Mouse (Mus musculus) midbrain, embryonic 13.5 days (tissue): ENCODE data around the gene Ikzf1. TPM values are rescaled to one million over a fixed set of nuclear protein-coding genes. Genes with fewer than 3 reads are reported as not detected.

ENCODE experiments used
- ATAC-seq: fragments of 200-750 bp; cut with Nextera tagmentation; 2 replicates; pipeline ENCODE4 v1.8.0; 2017; ENCODE audit warnings: mild to moderate bottlenecking, moderate TSS enrichment, moderate library complexity
- H3K27ac ChIP-seq: fragments of 300-500 bp; sonication (generic); 2 replicates; pipeline ENCODE4 v1.5.1; 2015; ENCODE audit warnings: inconsistent platforms, mild to moderate bottlenecking, moderate library complexity
- H3K27me3 ChIP-seq: fragments of 300-500 bp; sonication (generic); 2 replicates; pipeline ENCODE4 v1.6.1; 2015; ENCODE audit warnings: mild to moderate bottlenecking, inconsistent platforms
- H3K36me3 ChIP-seq: fragments of 300-500 bp; sonication (generic); 2 replicates; pipeline ENCODE4 v1.6.1; 2015; ENCODE audit warnings: mild to moderate bottlenecking, inconsistent platforms
- H3K4me1 ChIP-seq: fragments of 300-500 bp; sonication (generic); replicated peaks from 2 replicates; pipeline ENCODE4 v1.6.1; 2015; ENCODE audit warnings: inconsistent platforms
- H3K4me2 ChIP-seq: fragments of 300-500 bp; sonication (generic); replicated peaks from 2 replicates; pipeline ENCODE4 v1.6.1; 2015; ENCODE audit warnings: moderate library complexity, mild to moderate bottlenecking, inconsistent platforms
- H3K4me3 ChIP-seq: fragments of 300-500 bp; sonication (generic); replicated peaks from 2 replicates; pipeline ENCODE4 v1.5.1; 2015; ENCODE audit warnings: mild to moderate bottlenecking, inconsistent platforms
- H3K9ac ChIP-seq: fragments of 300-500 bp; sonication (generic); replicated peaks from 2 replicates; pipeline ENCODE4 v1.6.1; 2015; ENCODE audit warnings: mild to moderate bottlenecking, inconsistent platforms
- H3K9me3 ChIP-seq: fragments of 300-500 bp; sonication (generic); 2 replicates; pipeline ENCODE4 v1.6.1; 2016; ENCODE audit warnings: mild to moderate bottlenecking, inconsistent platforms
- WGBS: fragments of 180-500 bp; shearing (Covaris S2); methylation state at CpG from one replicate; pipeline ENCODE4 v1.1.7; 2015; 5-methylcytosine and 5-hydroxymethylcytosine counted together
- polyA plus RNA-seq: library from polyadenylated mRNA; unstranded; fragments of >200 nt; fragmentation: Nextera tagmentation; extraction: Ambion mirVana; gene quantifications from 2 replicates; pipeline ENCODE4 v1.2.1, GENCODE M21; 2015

Ikzf1 gene
- polyA plus RNA-seq, 1 experiment from 2014 or later: 1.2 TPM

DNA sequence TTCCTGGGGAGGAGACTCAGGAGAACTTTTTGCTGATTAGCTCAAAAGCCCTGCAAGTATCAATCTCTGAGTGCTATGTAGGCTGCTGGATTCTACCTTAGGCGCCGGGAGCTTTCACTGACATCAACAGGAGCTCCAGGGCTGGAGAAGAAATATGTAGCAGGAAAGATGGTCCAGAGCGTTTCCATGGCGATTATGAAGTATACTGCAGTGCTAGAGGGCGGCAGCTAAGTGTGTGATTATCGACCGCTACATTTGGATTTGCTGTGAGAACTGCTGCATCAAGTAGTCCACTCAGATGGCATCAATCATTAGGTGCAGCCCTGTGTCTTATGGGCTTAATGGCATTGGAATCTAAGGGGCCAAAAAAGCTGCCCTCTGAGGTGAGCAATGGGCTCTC, 7.6 kb upstream of the Ikzf1 start:
- H3K27me3 ChIP-seq: 0 out of 2 replicates have a peak, but pooled peaks cover 2% of the 10 kb centered on the region
- 84% methylated on average over 7 of the region's 7 CpGs for WGBS
- H3K36me3 ChIP-seq: no peaks in the 10 kb centered on the region
- H3K9ac ChIP-seq: no peak overlapping the region
- H3K27ac ChIP-seq: no peak overlapping the region
- H3K9me3 ChIP-seq: no peaks in the 10 kb centered on the region
- no peak overlapping the region for H3K4me3 ChIP-seq
- no peaks in the 10 kb centered on the region for H3K4me1 ChIP-seq
- H3K4me2 ChIP-seq: no peak overlapping the region
- ATAC-seq: no peak

DNA sequence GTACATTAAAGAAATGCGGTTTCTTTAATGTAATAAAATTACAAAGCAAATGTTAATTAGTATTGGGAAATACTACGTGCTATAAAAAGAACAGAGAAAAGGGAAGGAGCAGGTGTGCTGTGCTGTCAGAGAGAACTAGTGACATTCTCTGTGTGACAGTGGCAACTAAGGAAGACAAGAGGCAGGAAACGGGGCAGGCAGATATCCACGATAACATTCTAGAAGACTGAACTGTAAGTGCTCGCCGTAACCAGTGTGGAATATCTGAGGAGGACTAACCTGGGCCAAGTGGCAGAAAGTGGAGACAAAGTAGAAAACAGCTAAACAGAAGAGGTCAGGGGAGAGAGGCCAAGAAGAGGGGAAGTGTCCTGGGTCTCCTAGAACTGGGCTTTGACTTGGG, 5.8 kb upstream of the Ikzf1 start:
- H3K9ac ChIP-seq: no peak overlapping the region
- WGBS: 83% methylated on average over 6 of the region's 6 CpGs
- H3K4me1 ChIP-seq: no peaks in the 10 kb centered on the region
- no peak for ATAC-seq
- H3K27me3 ChIP-seq: peaks cover 13% of the 10 kb centered on the region
- H3K36me3 ChIP-seq: no peaks in the 10 kb centered on the region
- no peak overlapping the region for H3K27ac ChIP-seq
- no peak overlapping the region for H3K4me3 ChIP-seq
- H3K4me2 ChIP-seq: no peak overlapping the region
- no peaks in the 10 kb centered on the region for H3K9me3 ChIP-seq

DNA sequence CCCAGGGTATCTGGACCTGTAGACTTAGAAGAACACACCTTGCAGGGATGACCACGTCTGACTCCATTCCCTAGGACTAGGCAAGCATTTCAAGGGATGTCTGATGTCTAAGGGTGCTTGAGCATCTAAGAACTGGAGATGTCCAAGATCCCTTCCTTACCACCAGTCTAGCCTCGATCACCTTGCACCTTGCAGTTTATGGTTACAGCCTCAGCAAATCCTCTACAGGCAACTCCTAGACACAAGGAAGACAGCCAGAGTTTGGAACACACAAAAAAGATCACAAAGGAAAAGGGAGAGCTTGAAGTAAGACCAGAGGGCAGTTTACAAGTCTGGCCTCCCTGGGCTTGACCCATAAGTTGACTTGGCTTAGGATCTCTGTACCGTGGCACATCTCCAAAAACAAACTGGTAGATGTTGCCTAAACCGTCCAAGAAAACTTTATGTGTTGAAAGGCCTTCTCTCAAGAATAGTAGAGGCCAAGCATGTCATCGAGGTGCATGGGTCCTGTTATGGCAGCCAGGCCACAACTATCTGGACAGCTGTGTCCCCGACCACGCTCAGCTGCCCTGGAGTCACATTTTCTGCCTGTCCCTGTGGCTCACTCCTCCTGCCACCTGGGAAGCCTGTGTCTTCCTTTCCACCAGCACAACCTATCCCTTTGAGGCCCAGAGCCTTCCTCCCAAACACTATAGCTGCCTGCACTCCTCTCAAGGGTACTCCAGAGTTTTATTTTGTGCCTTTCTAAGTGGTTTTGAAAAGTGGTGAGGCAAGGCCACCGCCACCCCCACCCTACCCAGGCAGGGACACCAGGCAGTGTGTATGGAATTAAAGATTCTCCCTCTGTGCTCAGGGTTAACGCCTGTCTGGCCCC, 510 bp upstream of the Ikzf1 start:
- ATAC-seq: no peak
- 68% methylated on average over 9 of the region's 9 CpGs for WGBS
- H3K27me3 ChIP-seq: peaks cover 55% of the 10 kb centered on the region
- H3K4me2 ChIP-seq: peak overlapping the region; percentile 99; the same call in 1 of the 2 replicates
- no peak overlapping the region for H3K27ac ChIP-seq
- no peaks in the 10 kb centered on the region for H3K36me3 ChIP-seq
- no peaks in the 10 kb centered on the region for H3K9me3 ChIP-seq
- H3K4me1 ChIP-seq: peaks cover 20% of the 10 kb centered on the region
- no peak overlapping the region for H3K9ac ChIP-seq
- H3K4me3 ChIP-seq: peak overlapping the region; percentile 65; the same call in 1 of the 2 replicates

DNA sequence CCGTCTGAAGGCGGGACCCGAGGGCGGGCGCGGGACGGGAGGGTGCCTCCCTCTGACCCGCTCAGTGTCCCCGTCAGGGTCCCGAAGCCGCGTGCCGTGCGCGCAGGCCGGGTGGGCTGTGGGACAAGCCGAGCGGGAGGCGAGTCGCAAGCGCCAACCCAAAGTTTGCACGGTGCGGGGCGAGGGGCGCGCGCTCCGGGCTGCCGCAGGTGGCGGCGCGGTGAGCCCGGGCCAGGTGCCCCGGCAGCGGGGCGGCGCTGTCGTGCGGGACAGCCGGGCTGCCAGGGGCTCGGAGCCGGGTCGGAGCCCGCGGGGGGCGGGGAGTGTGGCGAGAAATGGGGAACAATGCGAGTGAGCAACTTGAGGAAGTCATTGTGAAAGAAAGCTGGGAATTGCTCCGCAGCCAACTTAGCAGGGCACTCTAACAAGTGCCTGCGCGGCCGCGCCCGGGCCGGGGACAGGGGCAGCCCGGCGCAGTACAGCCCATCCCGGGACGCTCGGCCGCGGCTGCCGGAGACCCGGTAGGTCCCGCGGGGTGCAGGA, 1.1 kb downstream of the Ikzf1 start:
- H3K27me3 ChIP-seq: peaks cover 55% of the 10 kb centered on the region
- peak overlapping the region; percentile 63 for H3K9ac ChIP-seq
- peak overlapping the region; percentile 65 for H3K4me3 ChIP-seq
- peaks cover 20% of the 10 kb centered on the region for H3K4me1 ChIP-seq
- H3K9me3 ChIP-seq: no peaks in the 10 kb centered on the region
- ATAC-seq: peak; percentile 87
- under 1% methylated on average over 66 of the region's 66 CpGs for WGBS
- H3K4me2 ChIP-seq: peak overlapping the region; percentile 99
- no peaks in the 10 kb centered on the region for H3K36me3 ChIP-seq
- H3K27ac ChIP-seq: no peak overlapping the region

DNA sequence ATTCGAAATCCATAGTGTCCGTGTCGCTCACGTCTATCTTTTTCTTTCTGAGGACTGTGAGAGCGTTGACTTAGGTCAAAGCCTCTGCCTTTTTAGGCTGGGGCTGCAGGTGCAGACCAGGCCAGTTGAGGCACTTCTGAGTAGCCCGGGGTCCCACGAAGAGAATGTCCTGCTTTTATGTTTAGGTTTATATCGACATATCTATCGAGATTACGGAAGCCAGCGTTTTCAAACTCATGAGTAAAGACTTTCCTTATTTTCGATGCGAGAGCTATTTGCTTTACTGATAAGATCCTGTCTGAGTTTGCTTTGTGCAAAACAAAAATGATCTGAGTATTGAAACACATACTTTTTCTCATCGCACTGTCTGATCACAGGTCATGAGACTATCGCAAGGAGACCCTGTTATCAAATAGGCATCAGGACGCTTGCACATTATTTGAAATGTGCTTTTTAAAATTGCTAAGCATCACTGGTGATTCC, 1.8 kb downstream of the Ikzf1 start:
- Histone ChIP-seq H3K9ac (peak overlapping the region; percentile 63; the same call in 1 of the 2 replicates), H3K27ac (no peak overlapping the region), H3K4me1 (peaks cover 20% of the 10 kb centered on the region), H3K4me2 (peak overlapping the region; percentile 99), H3K27me3 (peaks cover 55% of the 10 kb centered on the region), H3K36me3 (no peaks in the 10 kb centered on the region), H3K9me3 (no peaks in the 10 kb centered on the region), H3K4me3 (peak overlapping the region; percentile 65)
- no peak for ATAC-seq
- 14% methylated on average over 16 of the region's 16 CpGs for WGBS

DNA sequence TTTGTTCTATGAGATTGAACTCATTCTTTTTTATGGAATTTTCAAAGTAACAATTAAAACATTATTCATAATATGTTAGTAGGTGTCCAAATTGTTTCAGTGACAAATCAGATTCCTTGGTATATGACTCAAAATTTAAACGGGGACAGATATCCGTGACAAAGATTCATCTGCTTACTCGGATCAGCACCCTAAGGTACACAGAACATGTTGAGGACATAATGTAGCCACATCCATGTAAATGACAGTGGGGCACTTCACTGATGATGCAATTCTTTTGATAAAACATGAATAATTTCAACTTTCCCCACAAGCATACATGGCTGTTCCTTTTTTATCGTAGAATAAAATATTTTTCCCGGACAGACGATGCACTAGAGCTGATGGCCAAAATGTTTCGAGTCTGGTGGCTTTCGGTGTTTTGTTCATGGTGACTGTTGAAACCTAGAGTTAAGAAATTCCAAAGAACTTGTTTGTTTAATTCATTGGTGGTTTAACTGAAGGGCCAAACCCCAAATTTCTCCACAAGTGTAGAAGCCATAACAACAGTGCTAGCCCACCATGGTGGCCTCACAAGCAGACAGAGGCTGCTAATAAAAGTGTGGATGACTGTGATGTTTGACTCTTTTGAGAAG, 2.9 kb downstream of the Ikzf1 start:
- Histone ChIP-seq H3K9ac (no peak overlapping the region), H3K4me2 (no peak overlapping the region)
- 93% methylated on average over 8 of the region's 8 CpGs for WGBS

DNA sequence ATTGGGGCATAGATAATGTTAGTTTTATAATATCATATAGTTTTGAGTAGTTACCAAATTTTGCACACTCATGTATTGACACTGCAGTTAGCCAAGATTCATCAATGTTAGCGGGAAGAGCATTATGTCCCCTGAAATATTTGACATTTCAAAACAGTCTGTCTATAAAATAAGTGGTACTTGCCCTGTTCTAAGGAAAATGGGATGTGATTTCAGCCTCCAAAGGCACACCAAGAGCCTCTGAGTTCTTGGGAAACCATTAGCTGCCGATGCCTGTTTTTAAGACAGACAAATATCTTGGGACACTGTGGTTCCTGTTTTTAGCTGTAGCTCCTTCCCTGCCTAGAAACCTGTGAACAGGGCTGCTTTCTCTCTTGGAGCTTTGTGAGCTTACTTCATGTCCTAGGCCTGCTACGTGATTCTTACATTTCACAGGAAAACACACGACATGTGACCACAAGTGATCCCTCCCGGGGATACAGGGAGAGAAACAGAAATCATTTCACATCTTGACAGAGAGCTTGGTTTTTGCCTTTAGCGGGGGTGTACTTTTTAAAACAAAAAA, 4.0 kb downstream of the Ikzf1 start:
- no peak overlapping the region for H3K4me3 ChIP-seq
- H3K36me3 ChIP-seq: no peaks in the 10 kb centered on the region
- peaks cover 20% of the 10 kb centered on the region for H3K4me1 ChIP-seq
- H3K27me3 ChIP-seq: peaks cover 45% of the 10 kb centered on the region
- no peak overlapping the region for H3K27ac ChIP-seq
- no peak overlapping the region for H3K4me2 ChIP-seq
- H3K9me3 ChIP-seq: no peaks in the 10 kb centered on the region
- H3K9ac ChIP-seq: no peak overlapping the region
- WGBS: 87% methylated on average over 6 of the region's 6 CpGs
- no peak for ATAC-seq

More for the DNA sequence above, 2.9 kb downstream of the Ikzf1 start:
- Histone ChIP-seq H3K36me3 (no peaks in the 10 kb centered on the region), H3K4me1 (peaks cover 20% of the 10 kb centered on the region), H3K27me3 (peaks cover 55% of the 10 kb centered on the region), H3K27ac (no peak overlapping the region), H3K4me3 (no peak overlapping the region), H3K9me3 (no peaks in the 10 kb centered on the region)
- ATAC-seq: no peak

DNA sequence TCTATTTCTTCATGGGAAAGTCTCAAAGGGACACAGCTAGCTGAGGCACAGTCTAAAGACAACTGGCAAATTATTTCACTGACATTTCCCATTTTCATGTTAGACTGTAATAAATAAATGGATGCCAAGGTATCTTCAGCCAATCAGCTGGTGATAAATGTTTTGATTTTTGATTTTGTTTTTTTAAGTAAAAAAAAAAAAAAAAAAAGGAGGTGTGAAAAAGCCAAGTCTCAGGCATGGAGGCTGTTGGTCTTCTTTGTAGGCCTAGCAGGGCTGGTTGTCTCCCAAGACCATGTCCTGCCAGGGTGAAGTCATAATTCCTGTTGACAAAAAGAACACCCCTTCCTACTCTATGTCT, 4.9 kb downstream of the Ikzf1 start:
- no peaks in the 10 kb centered on the region for H3K9me3 ChIP-seq
- no peak overlapping the region for H3K27ac ChIP-seq
- H3K4me2 ChIP-seq: no peak overlapping the region
- H3K4me1 ChIP-seq: peaks cover 20% of the 10 kb centered on the region
- peaks cover 37% of the 10 kb centered on the region for H3K27me3 ChIP-seq
- ATAC-seq: no peak
- no peak overlapping the region for H3K4me3 ChIP-seq
- no peaks in the 10 kb centered on the region for H3K36me3 ChIP-seq
- no peak overlapping the region for H3K9ac ChIP-seq

DNA sequence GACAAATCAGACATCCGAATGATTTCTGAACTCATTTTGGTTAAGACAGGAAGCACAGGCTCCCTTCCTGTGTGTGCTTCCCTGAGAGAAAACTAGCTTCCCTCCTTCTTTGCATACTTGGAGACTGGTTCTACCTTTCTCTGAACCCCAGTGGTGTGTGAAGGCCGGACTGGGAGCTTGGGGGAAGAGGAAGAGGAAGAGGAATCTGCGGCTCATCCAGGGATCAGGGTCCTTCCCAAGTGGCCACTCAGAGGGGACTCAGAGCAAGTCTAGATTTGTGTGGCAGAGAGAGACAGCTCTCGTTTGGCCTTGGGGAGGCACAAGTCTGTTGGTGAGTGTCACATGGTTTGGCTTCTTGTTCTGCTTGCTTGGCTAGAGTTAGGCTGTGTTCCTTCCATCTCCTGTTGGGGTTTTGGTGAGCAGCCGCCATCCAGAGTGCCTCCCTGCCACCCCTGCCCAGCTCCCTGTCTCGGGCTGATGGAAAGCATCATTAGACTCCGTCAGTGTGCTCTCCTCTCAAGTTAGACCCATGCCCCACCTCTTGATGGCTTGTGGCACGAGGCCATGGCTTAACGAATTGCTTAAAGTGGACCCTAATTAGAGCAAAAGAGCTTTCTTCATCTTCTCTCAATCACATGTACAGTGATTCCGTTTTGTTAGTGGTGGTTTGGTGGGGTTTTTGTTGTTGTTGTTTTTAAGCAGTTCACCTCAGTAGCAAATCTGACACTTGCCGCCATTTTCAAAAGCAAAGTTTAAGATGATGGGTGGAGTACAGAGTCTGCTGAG, 5.4 kb downstream of the Ikzf1 start:
- H3K36me3 ChIP-seq: no peaks in the 10 kb centered on the region
- 79% methylated on average over 11 of the region's 11 CpGs for WGBS

DNA sequence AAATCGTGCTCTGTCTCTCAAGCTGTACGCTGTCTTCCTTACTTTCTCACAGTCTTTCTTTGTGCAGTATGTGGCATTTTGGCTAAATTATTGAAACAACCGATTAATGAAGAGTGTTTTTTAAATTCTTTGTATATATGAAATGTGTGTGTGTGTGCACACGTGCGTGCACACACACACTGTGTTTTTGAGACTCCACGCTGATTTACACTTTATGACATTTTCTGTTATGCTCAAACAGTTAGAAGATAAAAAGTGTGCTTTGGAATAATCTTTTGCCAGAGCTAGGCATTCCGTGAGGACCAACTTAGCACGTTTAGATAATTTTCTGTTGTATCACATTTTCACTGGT, 6.0 kb downstream of the Ikzf1 start:
- Histone ChIP-seq H3K4me1 (peaks cover 13% of the 10 kb centered on the region), H3K36me3 (no peaks in the 10 kb centered on the region), H3K9ac (no peak overlapping the region), H3K27me3 (peaks cover 26% of the 10 kb centered on the region), H3K4me3 (no peak overlapping the region), H3K9me3 (no peaks in the 10 kb centered on the region), H3K4me2 (no peak overlapping the region), H3K27ac (no peak overlapping the region)
- no peak for ATAC-seq
- WGBS: 93% methylated on average over 8 of the region's 8 CpGs

More for the DNA sequence above, 5.4 kb downstream of the Ikzf1 start:
- Histone ChIP-seq H3K4me3 (no peak overlapping the region), H3K9ac (no peak overlapping the region), H3K9me3 (no peaks in the 10 kb centered on the region), H3K27ac (no peak overlapping the region), H3K4me2 (no peak overlapping the region), H3K27me3 (peaks cover 31% of the 10 kb centered on the region), H3K4me1 (peaks cover 16% of the 10 kb centered on the region)
- no peak for ATAC-seq

DNA sequence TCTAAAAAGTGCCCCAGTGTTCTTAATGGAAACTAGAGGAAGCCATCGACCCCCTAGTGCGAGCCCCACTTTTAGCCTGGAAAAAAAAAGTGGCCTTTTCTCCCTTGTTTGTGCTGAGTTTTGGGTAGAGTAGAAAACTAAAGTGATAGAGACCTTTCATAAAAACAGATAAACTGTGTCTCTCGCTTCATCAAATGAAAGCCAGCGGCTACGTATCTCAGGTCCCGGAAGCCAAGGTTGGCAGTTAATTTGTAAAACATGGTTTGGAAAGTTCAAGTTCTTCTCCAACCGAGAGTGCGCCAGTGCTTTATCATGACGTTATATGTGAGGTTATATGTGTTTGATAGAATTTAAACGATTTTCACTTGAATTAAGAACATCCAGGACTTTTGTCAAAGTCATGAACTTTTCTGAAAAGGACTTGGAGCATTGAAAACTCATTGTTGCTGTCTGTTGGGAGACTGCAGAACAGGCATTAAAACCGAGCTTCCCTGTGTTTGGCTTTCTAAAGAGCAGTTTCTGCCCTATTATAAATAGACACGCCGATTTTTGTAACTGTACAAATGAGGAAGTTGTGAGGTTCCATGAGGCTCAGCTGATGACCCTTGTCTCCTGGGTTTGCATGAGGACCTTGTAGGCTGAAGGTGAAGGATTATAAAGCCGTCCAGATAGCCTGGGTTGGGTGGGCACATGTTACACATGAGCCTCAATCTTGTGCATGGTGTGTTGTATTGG, 6.7 kb downstream of the Ikzf1 start:
- no peak for ATAC-seq

More for the DNA sequence above, 6.7 kb downstream of the Ikzf1 start:
- H3K4me3 ChIP-seq: no peak overlapping the region
- 92% methylated on average over 14 of the region's 14 CpGs for WGBS
- peaks cover 6% of the 10 kb centered on the region for H3K4me1 ChIP-seq
- H3K9me3 ChIP-seq: no peaks in the 10 kb centered on the region
- H3K27ac ChIP-seq: no peak overlapping the region
- no peak overlapping the region for H3K4me2 ChIP-seq
- H3K36me3 ChIP-seq: no peaks in the 10 kb centered on the region
- peaks cover 19% of the 10 kb centered on the region for H3K27me3 ChIP-seq
- H3K9ac ChIP-seq: no peak overlapping the region
